Mouse (Mus musculus): Measurements from ENCODE around the gene Gm20605. TPM values are rescaled to one million over a fixed set of nuclear protein-coding genes. Genes with fewer than 3 reads are reported as not detected.

Gene Gm20605
- total and polyA plus RNA-seq, 3 experiments = 11.4 to 44.5 (median 14.5) TPM

GRCm38 (mm10) chr5:137677859-137678258, 48.9 kb downstream of the Gm20605 start:
- Histone ChIP-seq H3K4me3 (ENCODE audit: low read depth, low read length) (no peak overlapping the region), H3K4me1 (ENCODE audit: insufficient read depth, low read depth, low read length) (peaks cover 61% of the 10 kb centered on the region), H3K36me3 (replicated peaks) (peaks cover 84% of the 10 kb centered on the region), H3K27me3 (ENCODE audit: insufficient read depth, low read length) (no peaks in the 10 kb centered on the region), H3K9me3 (replicated peaks) (no peaks in the 10 kb centered on the region)
- TF ChIP-seq TAL1 (conservative IDR thresholded peaks at IDR 0.05; ENCODE audit: low read depth, low read length) = no peak
- no peak for TF ChIP-seq CTCF (IDR thresholded peaks at IDR 0.05; ENCODE audit: low read depth, low read length)
- TF ChIP-seq GATA1 (IDR thresholded peaks at IDR 0.05; ENCODE audit: borderline replicate concordance, low read length) = no peak
- TF ChIP-seq POLR2AphosphoS5 (IDR thresholded peaks at IDR 0.05; ENCODE audit: insufficient replicate concordance, low read depth, low read length) = no peak
- no peak for TF ChIP-seq GATA2 (IDR thresholded peaks at IDR 0.05; ENCODE audit: borderline replicate concordance, low read depth, low read length)
- ATAC-seq (ENCODE audit: extremely low read depth, insufficient number of reproducible peaks, low FRiP score, poor library complexity, severe bottlenecking) (no peak), DNase-seq (ENCODE audit: low spot score) (no peak)

GRCm38 (mm10) chr5:137678736-137679135, 49.8 kb downstream of the Gm20605 start:
- TF ChIP-seq GATA1 (IDR thresholded peaks at IDR 0.05; ENCODE audit: borderline replicate concordance, low read length) = no peak
- no peak for TF ChIP-seq CTCF (IDR thresholded peaks at IDR 0.05; ENCODE audit: low read depth, low read length)
- no peak for TF ChIP-seq TAL1 (conservative IDR thresholded peaks at IDR 0.05; ENCODE audit: low read depth, low read length)
- TF ChIP-seq POLR2AphosphoS5 (IDR thresholded peaks at IDR 0.05; ENCODE audit: insufficient replicate concordance, low read depth, low read length) = no peak
- TF ChIP-seq GATA2 (IDR thresholded peaks at IDR 0.05; ENCODE audit: borderline replicate concordance, low read depth, low read length) = no peak
- ATAC-seq (ENCODE audit: extremely low read depth, insufficient number of reproducible peaks, low FRiP score, poor library complexity, severe bottlenecking) = no peak
- Histone ChIP-seq H3K27me3 (ENCODE audit: insufficient read depth, low read length) (no peaks in the 10 kb centered on the region), H3K4me1 (ENCODE audit: insufficient read depth, low read depth, low read length) (peaks cover 56% of the 10 kb centered on the region), H3K9me3 (replicated peaks) (no peaks in the 10 kb centered on the region), H3K4me3 (ENCODE audit: low read depth, low read length) (no peak overlapping the region), H3K36me3 (replicated peaks) (peaks cover 80% of the 10 kb centered on the region)
- no peak for DNase-seq (ENCODE audit: low spot score)

- Histone ChIP-seq H3K4me3 (ENCODE audit: low read depth, low read length) (no peak overlapping the region), H3K4me1 (ENCODE audit: insufficient read depth, low read depth, low read length) (peaks cover 47% of the 10 kb centered on the region)
Observed at GRCm38 (mm10) chr5:137679726-137680125, 50.8 kb downstream of the Gm20605 start.

GRCm38 (mm10) chr5:137682526-137682925, 53.6 kb downstream of the Gm20605 start:
- no peak for DNase-seq (ENCODE audit: low spot score)
- H3K9me3 ChIP-seq (replicated peaks) = no peaks in the 10 kb centered on the region
- no peaks in the 10 kb centered on the region for H3K27me3 ChIP-seq (ENCODE audit: insufficient read depth, low read length)
- H3K36me3 ChIP-seq (replicated peaks) = peaks cover 47% of the 10 kb centered on the region
- H3K4me3 ChIP-seq (ENCODE audit: low read depth, low read length) = peak overlapping the region; percentile 61; the same call in 1 of the 2 replicates
- TF ChIP-seq TAL1 (conservative IDR thresholded peaks at IDR 0.05; ENCODE audit: low read depth, low read length) (no peak), POLR2AphosphoS5 (IDR thresholded peaks at IDR 0.05; ENCODE audit: insufficient replicate concordance, low read depth, low read length) (no peak), CTCF (IDR thresholded peaks at IDR 0.05; ENCODE audit: low read depth, low read length) (no peak), GATA1 (IDR thresholded peaks at IDR 0.05; ENCODE audit: borderline replicate concordance, low read length) (no peak)
- peaks cover 57% of the 10 kb centered on the region for H3K4me1 ChIP-seq (ENCODE audit: insufficient read depth, low read depth, low read length)
- no peak for ATAC-seq (ENCODE audit: extremely low read depth, insufficient number of reproducible peaks, low FRiP score, poor library complexity, severe bottlenecking)

More at GRCm38 (mm10) chr5:137679726-137680125, 50.8 kb downstream of the Gm20605 start:
- ATAC-seq (ENCODE audit: extremely low read depth, insufficient number of reproducible peaks, low FRiP score, poor library complexity, severe bottlenecking) (no peak), DNase-seq (ENCODE audit: low spot score) (no peak)
- H3K27me3 ChIP-seq (ENCODE audit: insufficient read depth, low read length) = no peaks in the 10 kb centered on the region
- H3K9me3 ChIP-seq (replicated peaks) = no peaks in the 10 kb centered on the region
- peaks cover 71% of the 10 kb centered on the region for H3K36me3 ChIP-seq (replicated peaks)
- TF ChIP-seq CTCF (IDR thresholded peaks at IDR 0.05; ENCODE audit: low read depth, low read length) (no peak), TAL1 (conservative IDR thresholded peaks at IDR 0.05; ENCODE audit: low read depth, low read length) (no peak), POLR2AphosphoS5 (IDR thresholded peaks at IDR 0.05; ENCODE audit: insufficient replicate concordance, low read depth, low read length) (no peak), GATA2 (IDR thresholded peaks at IDR 0.05; ENCODE audit: borderline replicate concordance, low read depth, low read length) (no peak), GATA1 (IDR thresholded peaks at IDR 0.05; ENCODE audit: borderline replicate concordance, low read length) (no peak)

- H3K4me3 ChIP-seq (ENCODE audit: low read depth, low read length) = peak overlapping the region; percentile 85
- peaks cover 36% of the 10 kb centered on the region for H3K36me3 ChIP-seq (replicated peaks)
- no peaks in the 10 kb centered on the region for H3K27me3 ChIP-seq (ENCODE audit: insufficient read depth, low read length)
- no peaks in the 10 kb centered on the region for H3K9me3 ChIP-seq (replicated peaks)
- no peak for ATAC-seq (ENCODE audit: extremely low read depth, insufficient number of reproducible peaks, low FRiP score, poor library complexity, severe bottlenecking)
- no peak for TF ChIP-seq POLR2AphosphoS5 (IDR thresholded peaks at IDR 0.05; ENCODE audit: insufficient replicate concordance, low read depth, low read length)
- DNase-seq (ENCODE audit: low spot score) = peak; percentile 53
- peaks cover 63% of the 10 kb centered on the region for H3K4me1 ChIP-seq (ENCODE audit: insufficient read depth, low read depth, low read length)
Observed at GRCm38 (mm10) chr5:137683388-137684293, 54.7 kb downstream of the Gm20605 start.

- DNase-seq (ENCODE audit: low spot score) (peak; percentile 94), ATAC-seq (ENCODE audit: extremely low read depth, insufficient number of reproducible peaks, low FRiP score, poor library complexity, severe bottlenecking) (peak; percentile 88)
- Histone ChIP-seq H3K36me3 (replicated peaks) (peaks cover 28% of the 10 kb centered on the region), H3K4me1 (ENCODE audit: insufficient read depth, low read depth, low read length) (peaks cover 62% of the 10 kb centered on the region), H3K4me3 (ENCODE audit: low read depth, low read length) (peak within 1 kb of the TSS; percentile 85), H3K27me3 (ENCODE audit: insufficient read depth, low read length) (no peaks in the 10 kb centered on the region), H3K9me3 (replicated peaks) (no peaks in the 10 kb centered on the region)
- no peak for TF ChIP-seq POLR2AphosphoS5 (IDR thresholded peaks at IDR 0.05; ENCODE audit: insufficient replicate concordance, low read depth, low read length)
- no peak for TF ChIP-seq GATA1 (IDR thresholded peaks at IDR 0.05; ENCODE audit: borderline replicate concordance, low read length)
- TF ChIP-seq TAL1 (conservative IDR thresholded peaks at IDR 0.05; ENCODE audit: low read depth, low read length) = no peak
- TF ChIP-seq GATA2 (IDR thresholded peaks at IDR 0.05; ENCODE audit: borderline replicate concordance, low read depth, low read length) = no peak
- no peak for TF ChIP-seq CTCF (IDR thresholded peaks at IDR 0.05; ENCODE audit: low read depth, low read length)
Observed at GRCm38 (mm10) chr5:137684294-137685123, 55.5 kb downstream of the Gm20605 start, which contains the start of gene Agfg2. Agfg2 (minus strand) TSS chr5:137684726.

All from G1E (cell line).